Mouse (Mus musculus) layer of hippocampus, postnatal 25 days (tissue): ENCODE measurements around the gene Irgq. TPM values are rescaled to one million over a fixed set of nuclear protein-coding genes. Genes with fewer than 3 reads are reported as not detected.

Source experiments
- DNase-seq, 2 experiments: peaks; one replicate each; pipeline ENCODE4 v3.0.0; 2022; ENCODE audit warnings: mixed read lengths in 2 of 2, low spot score in 1 of 2; ENCODE audit errors: extremely low spot score in 1 of 2
- total RNA-seq, 2 experiments: library from RNA; stranded (reverse); gene quantifications; 2 replicates each; pipeline ENCODE4 v1.2.3; 2021

The Irgq gene
- total RNA-seq, 2 experiments from 2014 or later: 69.0 to 71.9 TPM

DNA sequence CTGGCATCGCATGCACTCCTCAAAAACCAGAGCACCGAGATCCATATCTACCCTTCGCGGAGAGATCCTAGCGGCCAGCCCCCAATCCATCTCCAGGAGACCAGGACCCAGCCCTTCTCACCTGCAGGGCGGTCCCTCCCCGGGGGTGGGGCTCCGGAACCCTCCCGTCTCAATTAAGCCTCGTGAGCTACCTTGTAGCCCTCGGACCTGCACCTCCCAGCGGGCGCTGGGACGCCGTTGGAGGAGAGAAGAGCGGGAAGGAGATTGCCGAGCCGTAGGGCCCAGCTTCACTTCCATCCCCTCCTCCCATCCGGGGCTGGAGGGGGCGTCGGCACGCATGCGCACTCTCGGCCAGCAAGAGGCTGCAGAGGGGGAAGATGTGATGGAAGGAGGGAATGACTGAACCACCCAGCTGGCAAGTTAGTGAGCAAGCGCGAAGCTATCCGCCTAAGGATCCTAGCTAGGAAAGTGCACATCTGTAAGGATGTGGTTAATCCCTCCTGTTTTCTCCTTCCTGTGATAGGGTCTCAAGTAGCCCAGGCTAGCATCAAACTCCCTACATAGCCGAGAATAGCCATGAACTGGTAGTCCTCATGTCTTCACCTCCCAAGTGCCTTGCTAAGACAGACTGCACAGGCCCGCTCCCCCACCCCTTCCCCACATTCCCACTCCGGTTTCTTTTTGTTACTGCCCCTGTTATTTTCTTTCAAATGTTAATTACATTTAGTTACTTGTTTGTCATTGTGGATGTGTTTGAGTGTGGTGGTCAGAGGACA, 57.0 kb downstream of the Irgq start, which contains the start of the genes Ethe1 and Zfp575:
Gene Ethe1 (plus strand): TSS at position 214 of the 776 bp plus-strand sequence.
Gene Zfp575 (minus strand): TSS at position 312 of the 776 bp plus-strand sequence.
- peak; percentile 76 to 82 for DNase-seq

Other genes starting within 250 kb of the Irgq start
- gene Zfp61, start 229.5 kb upstream of the Irgq start, total RNA-seq: 10 to 100 TPM; 24.1 to 27.5 TPM
- 10 to 100 TPM; 12.5 to 15.0 TPM for gene Zfp94, start 214.0 kb upstream of the Irgq start, total RNA-seq
- gene Tescl, start 196.8 kb upstream of the Irgq start, total RNA-seq: not detected
- not detected for gene Lypd5, start 181.5 kb upstream of the Irgq start, total RNA-seq
- under 1 TPM; 0.27 to 0.47 TPM for gene Kcnn4, start 160.4 kb upstream of the Irgq start, total RNA-seq
- 10 to 100 TPM; 32.9 to 37.9 TPM for gene Smg9, start 131.1 kb upstream of the Irgq start, total RNA-seq
- not detected for gene Irgc1, start 78.4 kb upstream of the Irgq start, total RNA-seq
- 1 to 10 TPM in 1 of 2 experiments, under 1 TPM in 1; 0.40 to 1.0 TPM for gene Plaur, start 68.2 kb upstream of the Irgq start, total RNA-seq
- 100 to 1,000 TPM; 156 to 179 TPM for gene Cadm4, start 48.7 kb upstream of the Irgq start, total RNA-seq
- 10 to 100 TPM; 39.8 to 45.0 TPM for gene Zfp428, start 23.7 kb upstream of the Irgq start, total RNA-seq
- gene AC161166.1, start 18.2 kb upstream of the Irgq start, total RNA-seq: not detected
- not detected for gene Pinlyp, start 15.4 kb downstream of the Irgq start, total RNA-seq
- 10 to 100 TPM; 34.8 to 43.0 TPM for gene Xrcc1, start 15.6 kb downstream of the Irgq start, total RNA-seq
- gene Ethe1, start 56.9 kb downstream of the Irgq start, total RNA-seq: 10 to 100 TPM in 1 of 2 experiments, 1 to 10 TPM in 1; 9.0 to 11.5 TPM
- 1 to 10 TPM; 5.6 to 6.2 TPM for gene Zfp575, start 57.0 kb downstream of the Irgq start, total RNA-seq
- under 1 TPM; 0.19 to 0.20 TPM for gene Phldb3, start 80.1 kb downstream of the Irgq start, total RNA-seq
- 1 to 10 TPM; 1.4 to 1.6 TPM for gene Lypd3, start 105.9 kb downstream of the Irgq start, total RNA-seq
- gene Tex101, start 146.0 kb downstream of the Irgq start, total RNA-seq: not detected
- not detected for gene BC049730, start 178.6 kb downstream of the Irgq start, total RNA-seq
- not detected for gene Gm4763, start 196.2 kb downstream of the Irgq start, total RNA-seq
- gene Cd177, start 229.6 kb downstream of the Irgq start, total RNA-seq: not detected
- gene Ceacam10, start 246.5 kb downstream of the Irgq start, total RNA-seq: not detected